9 mouse cellular contexts compared by ENCODE assay signal in genomic region chr14:86781553-86782273, GRCm38 (mm10).
DNase-seq lines count a peak whose midpoint lies in the region; ATAC-seq and TF ChIP-seq lines count a peak whose summit lies in the region.
"Had no signal": no experiment of that assay in that cellular context is flagged by ENCODE, and none has a peak within 500 bp of the region (broad histone marks: within the 10 kb centered on the region; RNA-seq: fewer than 3 reads in every experiment).

No protein-coding gene starts in this region.

- H3K9ac ChIP-seq in hindbrain, embryonic 11.5 days (ENCODE audit: low read depth, low read length): no peak overlapping the region
- H3K9ac ChIP-seq: limb, embryonic 15.5 days had no signal

- no peak for TF ChIP-seq POLR2A in cortical plate, adult 2 months (IDR thresholded peaks at IDR 0.05; ENCODE audit: extremely low read depth, insufficient read depth, low read length)

- H3K4me1 ChIP-seq in cortical plate, adult 2 months (ENCODE audit: control insufficient read depth, insufficient read depth, low read length): no peaks in the 10 kb centered on the region
- H3K4me1 ChIP-seq in hindbrain, embryonic 11.5 days (replicated peaks; ENCODE audit: control insufficient read depth, insufficient read depth, low read length): no peaks in the 10 kb centered on the region
- H3K4me1 ChIP-seq: limb, embryonic 15.5 days had no signal

- WGBS in hindbrain, embryonic 11.5 days: 66% methylated on average over 6 of the region's 6 CpGs

- intact Hi-C loops in gastrocnemius, postnatal 36 days (cut with DNase I): no loop called here
- intact Hi-C loops in left cerebral cortex, postnatal 25 days (cut with DNase I): loop anchor here (5.0 to 10.0 kb wide), 4 partner anchors 104 to 533 kb away; no protein-coding TSS in a partner anchor

- H3K36me3 ChIP-seq in hindbrain, embryonic 11.5 days (ENCODE audit: control insufficient read depth, insufficient read depth, low read length): no peaks in the 10 kb centered on the region
- H3K36me3 ChIP-seq: limb, embryonic 15.5 days had no signal

- TF ChIP-seq CTCF in cortical plate, adult 2 months (IDR thresholded peaks at IDR 0.05; ENCODE audit: extremely low read depth, insufficient read depth, low read length): peak; percentile 62

- ATAC-seq in activated CD4-positive, CD25-positive, alpha-beta regulatory T cell, adult 4 months: peak; percentile 86
- peak; percentile 78; the same call in 1 of the 2 replicates for ATAC-seq in hindbrain, embryonic 11.5 days (ENCODE audit: low FRiP score)

- no peak overlapping the region for H3K4me2 ChIP-seq in hindbrain, embryonic 11.5 days (replicated peaks; ENCODE audit: low read depth, low read length)
- H3K4me2 ChIP-seq: limb, embryonic 15.5 days had no signal

- H3K4me3 ChIP-seq in cortical plate, adult 2 months (ENCODE audit: insufficient read depth, low read length): no peak overlapping the region
- no peak overlapping the region for H3K4me3 ChIP-seq in hindbrain, embryonic 11.5 days (ENCODE audit: low read depth, low read length)
- H3K4me3 ChIP-seq: limb, embryonic 15.5 days had no signal

- H3K27me3 ChIP-seq in hindbrain, embryonic 11.5 days (ENCODE audit: control insufficient read depth, insufficient read depth, low read length): no peaks in the 10 kb centered on the region
- H3K27me3 ChIP-seq: limb, embryonic 15.5 days had no signal

- DNase-seq in gastrocnemius, postnatal 10 days: peak; percentile 14
- DNase-seq in gastrocnemius, postnatal 36 days: no peak
- peak; percentile 78 for DNase-seq in 416B (ENCODE audit: low read depth)
- DNase-seq in hindbrain, embryonic 11.5 days (ENCODE audit: low spot score): peak; percentile 70
- DNase-seq in left cerebral cortex, postnatal 25 days (ENCODE audit: low spot score in 2 of 2): peak; percentile 33 to 73
- DNase-seq in retina, postnatal 7 days (ENCODE audit: low read depth, low spot score): peak; percentile 30

- no peaks in the 10 kb centered on the region for H3K9me3 ChIP-seq in hindbrain, embryonic 11.5 days (ENCODE audit: control insufficient read depth, low read length)
- H3K9me3 ChIP-seq: limb, embryonic 15.5 days had no signal

- H3K27ac ChIP-seq in cortical plate, adult 2 months (ENCODE audit: insufficient read depth, low read length): no peak overlapping the region
- no peak overlapping the region for H3K27ac ChIP-seq in hindbrain, embryonic 11.5 days (ENCODE audit: low read depth, low read length)
- H3K27ac ChIP-seq: limb, embryonic 15.5 days had no signal

Comparison
In these comparisons a context has a peak if more than half of its experiments do, and no peak if none do; other contexts are left out.
1. DNase-seq: peak in gastrocnemius, postnatal 10 days (single experiment), 416B (single experiment), hindbrain, embryonic 11.5 days (single experiment), left cerebral cortex, postnatal 25 days (2 of 2) and retina, postnatal 7 days (single experiment); none in gastrocnemius, postnatal 36 days (0 of 2).